Mouse (Mus musculus) erythroblast, embryonic 14.5 days (primary cell): ENCODE measurements around the gene Unc79.

Experiments used
- GATA1 ChIP-seq: IDR thresholded peaks from 2 replicates; pipeline ENCODE4 v1.6.1; 2012; ENCODE audit warnings: low read length, inconsistent platforms, mixed read lengths
- TAL1 ChIP-seq: IDR thresholded peaks from 3 replicates; pipeline ENCODE4 v1.6.1; 2012; ENCODE audit warnings: low read length, inconsistent platforms, mixed read lengths

DNA sequence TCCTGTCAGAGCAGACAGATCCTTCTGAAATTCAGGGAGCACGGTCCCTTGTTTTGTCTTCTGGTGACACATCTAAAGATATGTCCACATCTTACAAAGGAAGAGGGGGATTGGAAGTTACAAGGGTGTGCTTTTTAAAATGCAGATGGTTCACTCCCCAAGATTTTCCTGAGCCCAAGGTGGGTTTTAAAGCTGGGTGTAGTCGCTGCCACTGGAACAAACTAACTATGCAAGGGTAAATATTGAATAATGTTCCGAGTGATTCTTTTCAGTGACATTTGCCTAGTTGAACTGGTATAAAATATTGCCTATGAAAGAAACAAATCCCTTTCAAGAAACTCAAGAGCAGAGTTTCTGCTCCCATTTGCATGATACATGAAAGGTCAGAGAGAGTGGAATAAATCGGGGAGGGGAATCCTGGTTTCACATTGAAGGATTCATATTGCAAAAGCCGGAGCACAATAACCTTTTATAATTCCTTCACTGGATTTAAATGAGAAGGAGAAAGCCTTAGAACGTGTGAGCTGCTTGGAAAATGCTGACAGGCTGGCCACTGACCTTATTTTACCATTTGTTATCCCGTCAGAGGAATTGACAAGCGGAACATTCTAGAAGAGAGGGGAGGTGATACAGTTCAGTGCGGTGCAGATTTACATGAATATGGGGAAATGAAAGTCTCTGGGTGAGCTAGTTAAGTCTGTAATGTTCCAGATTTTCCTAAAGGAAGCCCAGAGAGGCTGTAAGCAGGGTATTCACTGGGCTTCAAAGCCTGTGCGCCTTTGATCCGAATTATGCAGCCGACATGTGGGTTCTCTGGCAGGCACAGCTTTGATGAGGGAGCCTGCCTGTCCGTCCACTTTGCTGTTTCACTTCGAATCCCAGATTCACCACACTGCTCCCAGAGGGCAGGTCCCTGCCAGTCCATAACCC lies 215.7 kb downstream of the Unc79 start:
- TF ChIP-seq GATA1 (no peak), TAL1 (no peak)
